Mouse (Mus musculus) CH12.LX (cell line): ENCODE data around the gene Vax2. TPM values are rescaled to one million over a fixed set of nuclear protein-coding genes. Genes with fewer than 3 reads are reported as not detected.

Experiments
- DNase-seq: peaks from one replicate; pipeline ENCODE4 v3.0.0-alpha.2; 2013; ENCODE audit errors: extremely low read depth
- H3K27ac ChIP-seq: 2 replicates; pipeline ENCODE4 v1.5.1; 2012; ENCODE audit warnings: low read depth, mild to moderate bottlenecking, control low read depth, moderate library complexity; ENCODE audit not compliant: insufficient read depth
- H3K27me3 ChIP-seq: replicated peaks from 2 replicates; pipeline ENCODE3; 2012; ENCODE audit warnings: inconsistent platforms
- H3K36me3 ChIP-seq, 2 experiments: replicated peaks in 1 of 2; 2 replicates each; pipeline versions ENCODE3 to v1.6.1; 2012; ENCODE audit warnings: inconsistent platforms in 1 of 2, low read length in 1 of 2, mild to moderate bottlenecking in 1 of 2, mixed read lengths in 1 of 2, moderate library complexity in 1 of 2; ENCODE audit not compliant: control insufficient read depth in 1 of 2, insufficient read depth in 1 of 2
- H3K4me1 ChIP-seq, 2 experiments: 2 replicates each; pipeline ENCODE4 v1.6.1; 2012; ENCODE audit warnings: inconsistent platforms in 1 of 2, moderate library complexity in 1 of 2; ENCODE audit not compliant: insufficient read depth in 2 of 2, control insufficient read depth in 1 of 2
- H3K4me2 ChIP-seq: 2 replicates; pipeline ENCODE4 v1.6.1; 2012; ENCODE audit warnings: low read depth, mild to moderate bottlenecking, control low read depth; ENCODE audit not compliant: poor library complexity, insufficient read depth, severe bottlenecking
- H3K4me3 ChIP-seq, 3 experiments: fragments of 150-350 bp in 1 of 3; sonication (generic) in 1 of 3; replicated peaks in 1 of 3; 2 replicates each; pipeline versions ENCODE3 to v1.5.1; 2011 to 2012; ENCODE audit warnings: low read depth in 2 of 3, low read length in 2 of 3, mild to moderate bottlenecking in 2 of 3, moderate library complexity in 2 of 3, control low read depth in 1 of 3, improper control_type of control experiment in 1 of 3, inconsistent platforms in 1 of 3, mixed read lengths in 1 of 3; ENCODE audit not compliant: poor library complexity in 1 of 3
- H3K79me2 ChIP-seq: replicated peaks from 2 replicates; pipeline ENCODE4 v1.6.1; 2012; ENCODE audit warnings: mild to moderate bottlenecking, moderate library complexity; ENCODE audit not compliant: control insufficient read depth, poor library complexity, insufficient read depth, severe bottlenecking; ENCODE audit errors: extremely low read depth
- H3K9ac ChIP-seq: 2 replicates; pipeline ENCODE4 v1.6.1; 2012; ENCODE audit warnings: low read depth, mild to moderate bottlenecking, control low read depth, moderate library complexity; ENCODE audit not compliant: insufficient read depth
- H3K9me3 ChIP-seq: replicated peaks from 2 replicates; pipeline ENCODE3; 2012; ENCODE audit warnings: low read length, inconsistent platforms, mixed read lengths
- CTCF ChIP-seq, 2 experiments: IDR thresholded peaks in 1 of 2; conservative IDR thresholded peaks in 1 of 2; 2 replicates each; pipeline ENCODE4 v1.5.1; 2011 to 2012; ENCODE audit warnings: low read depth in 2 of 2, low read length in 2 of 2, improper control_type of control experiment in 1 of 2, inconsistent platforms in 1 of 2, mild to moderate bottlenecking in 1 of 2, moderate library complexity in 1 of 2
- ELF1 ChIP-seq: IDR thresholded peaks from 2 replicates; pipeline ENCODE4 v1.6.1; 2014; ENCODE audit warnings: low read depth, mild to moderate bottlenecking, inconsistent platforms, low read length, improper control_type of control experiment
- HCFC1 ChIP-seq: IDR thresholded peaks from 2 replicates; pipeline ENCODE4 v1.6.1; 2012; ENCODE audit warnings: low read depth, mild to moderate bottlenecking, inconsistent platforms, low read length, improper control_type of control experiment
- IRF4 ChIP-seq: IDR thresholded peaks from 2 replicates; pipeline ENCODE4 v1.6.1; 2014; ENCODE audit warnings: low read depth, mild to moderate bottlenecking, inconsistent platforms, low read length, improper control_type of control experiment
- JUN ChIP-seq: IDR thresholded peaks from 2 replicates; pipeline ENCODE4 v1.6.1; 2011; ENCODE audit warnings: low read depth, mild to moderate bottlenecking, low read length, improper control_type of control experiment, moderate library complexity; ENCODE audit not compliant: insufficient read depth
- MAFK ChIP-seq: IDR thresholded peaks from 2 replicates; pipeline ENCODE4 v1.6.1; 2011; ENCODE audit warnings: low read length, improper control_type of control experiment; ENCODE audit not compliant: insufficient replicate concordance
- MAZ ChIP-seq: IDR thresholded peaks from 2 replicates; pipeline ENCODE4 v1.6.1; 2012; ENCODE audit warnings: low read depth, mild to moderate bottlenecking, inconsistent platforms, low read length, improper control_type of control experiment, moderate library complexity
- MYC ChIP-seq: IDR thresholded peaks from 2 replicates; pipeline ENCODE4 v1.6.1; 2011; ENCODE audit warnings: low read depth, mild to moderate bottlenecking, improper control_type of control experiment, low read length
- NELFE ChIP-seq: IDR thresholded peaks from 2 replicates; pipeline ENCODE4 v1.6.1; 2011; ENCODE audit warnings: low read depth, low read length, improper control_type of control experiment
- POLR2A ChIP-seq: IDR thresholded peaks from 2 replicates; pipeline ENCODE4 v1.6.1; 2011; ENCODE audit warnings: low read depth, mild to moderate bottlenecking, improper control_type of control experiment, low read length
- RAD21 ChIP-seq: IDR thresholded peaks from 2 replicates; pipeline ENCODE4 v1.6.1; 2011; ENCODE audit warnings: low read depth, mild to moderate bottlenecking, low read length, improper control_type of control experiment, moderate library complexity
- SMC3 ChIP-seq: IDR thresholded peaks from 2 replicates; pipeline ENCODE4 v1.6.1; 2011; ENCODE audit warnings: low read depth, low read length, improper control_type of control experiment
- TCF12 ChIP-seq: IDR thresholded peaks from 2 replicates; pipeline ENCODE4 v1.6.1; 2014; ENCODE audit warnings: low read depth, mild to moderate bottlenecking, inconsistent platforms, low read length, improper control_type of control experiment
- UBTF ChIP-seq: IDR thresholded peaks from 2 replicates; pipeline ENCODE4 v1.6.1; 2012; ENCODE audit warnings: low read depth, mild to moderate bottlenecking, inconsistent platforms, low read length, improper control_type of control experiment, moderate library complexity
- USF2 ChIP-seq: conservative IDR thresholded peaks from 2 replicates; pipeline ENCODE4 v1.6.1; 2011; ENCODE audit warnings: low read depth, low read length, improper control_type of control experiment
- ZC3H11A ChIP-seq: IDR thresholded peaks from 2 replicates; pipeline ENCODE4 v1.6.1; 2012; ENCODE audit warnings: low read depth, mild to moderate bottlenecking, inconsistent platforms, low read length, improper control_type of control experiment
- ZMIZ1 ChIP-seq: IDR thresholded peaks from 2 replicates; pipeline ENCODE4 v1.6.1; 2012; ENCODE audit warnings: low read depth, mild to moderate bottlenecking, inconsistent platforms, low read length, improper control_type of control experiment
- dilution Hi-C: fragments of 300-500 bp; cut with MboI; formaldehyde crosslinking; loops from 2 replicates; pipeline ENCODE4 v1.14.3; 2020; ENCODE audit warnings: low sequenced_read_pairs; ENCODE audit not compliant: extremely low pct_unique_long_range_greater_than_20kb, extremely low pct_ligation_motif_present
- in situ Hi-C: fragments of 300-500 bp; cut with MboI; formaldehyde crosslinking; loops from 3 replicates; pipeline ENCODE4 v1.14.3; 2019; ENCODE audit warnings: low sequenced_read_pairs, low pct_ligation_motif_present, low pct_unique_long_range_greater_than_20kb, mixed read lengths
- polyA plus RNA-seq: library from polyadenylated mRNA; unstranded; fragments of >175 nt; gene quantifications from 2 replicates; pipeline ENCODE4 v1.2.1, GENCODE M21; 2012; ENCODE audit warnings: low read depth; ENCODE audit not compliant: insufficient read length
- total RNA-seq, 2 experiments: library from RNA; depleted of rRNA; stranded (reverse); fragments of 300-350 nt in 1 of 2; fragments of >200 nt in 1 of 2; gene quantifications; 2 replicates each; pipeline ENCODE4 v1.2.3; 2012 to 2014

Vax2 gene
- total and polyA plus RNA-seq, 3 experiments = not detected

- TF ChIP-seq SMC3 (peak; percentile 72), CTCF (conservative IDR thresholded peaks at IDR 0.05 in 1 of 2, IDR thresholded peaks at IDR 0.05 in 1 of 2; ENCODE audit: low read depth in 2 of 2, low read length in 2 of 2) (peak; percentile 66 to 80), TCF12 (0 out of 2 replicates have a peak, but pooled peaks have one; percentile 20), RAD21 (peak; percentile 53), UBTF (no peak), ELF1 (peak; percentile 62)
- Histone ChIP-seq H3K4me2 (0 out of 2 replicates have a peak overlapping the region, but pooled peaks have one; percentile 17), H3K79me2 (no peaks in the 10 kb centered on the region), H3K9me3 (no peaks in the 10 kb centered on the region), H3K27me3 (peaks cover 62% of the 10 kb centered on the region), H3K36me3 (no peaks in the 10 kb centered on the region), H3K4me3 (no peak overlapping the region), H3K27ac (no peak overlapping the region), H3K4me1 (peaks cover 8 to 17% of the 10 kb centered on the region in 2 experiments; a peak in 3 of 4 replicates), H3K9ac (no peak overlapping the region)
- dilution Hi-C loops (no loop called here), in situ Hi-C loops (no loop called here)
- peak; percentile 61 for DNase-seq
These were observed 39.2 kb downstream of the Vax2 start for GRCm38 (mm10) chr6:83750171-83750684.

DNA sequence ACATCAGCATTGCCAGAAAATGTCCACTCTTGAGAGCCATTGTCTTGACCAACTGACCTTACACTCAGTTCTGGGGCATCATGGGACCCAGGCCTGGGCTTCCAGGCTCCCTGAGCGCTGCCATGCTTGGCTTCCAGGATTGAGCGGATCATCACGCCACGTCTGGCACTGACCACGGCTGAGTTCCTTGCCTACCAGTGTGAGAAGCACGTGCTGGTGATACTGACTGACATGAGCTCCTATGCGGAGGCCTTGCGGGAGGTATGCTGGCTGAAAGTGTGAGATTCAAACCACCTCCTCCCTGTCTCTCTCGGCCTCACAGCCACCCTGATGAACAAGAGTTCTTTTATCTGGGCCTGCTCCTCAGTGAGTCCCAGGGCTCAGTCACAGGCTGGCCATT, 45.0 kb downstream of the Vax2 start:
- dilution Hi-C loops (no loop called here), in situ Hi-C loops (no loop called here)
- Histone ChIP-seq H3K27me3 (peaks cover 36% of the 10 kb centered on the region), H3K36me3 (no peaks in the 10 kb centered on the region), H3K4me3 (no peak overlapping the region), H3K4me1 (peaks cover 9 to 17% of the 10 kb centered on the region in 2 experiments), H3K79me2 (no peaks in the 10 kb centered on the region), H3K9me3 (no peaks in the 10 kb centered on the region), H3K4me2 (no peak overlapping the region), H3K9ac (no peak overlapping the region), H3K27ac (no peak overlapping the region)
- no peak for TF ChIP-seq JUN
- no peak for TF ChIP-seq ZC3H11A
- no peak for TF ChIP-seq NELFE
- TF ChIP-seq CTCF (conservative IDR thresholded peaks at IDR 0.05 in 1 of 2, IDR thresholded peaks at IDR 0.05 in 1 of 2; ENCODE audit: low read depth in 2 of 2, low read length in 2 of 2) = no peak
- no peak for TF ChIP-seq HCFC1
- no peak for TF ChIP-seq IRF4
- TF ChIP-seq USF2 = no peak
- TF ChIP-seq MYC = no peak
- no peak for TF ChIP-seq SMC3
- no peak for TF ChIP-seq MAZ
- no peak for TF ChIP-seq MAFK
- no peak for TF ChIP-seq POLR2A
- TF ChIP-seq ZMIZ1 = no peak
- no peak for DNase-seq
